Mouse (Mus musculus): ENCODE measurements around the gene St3gal3.

The St3gal3 gene

DNA sequence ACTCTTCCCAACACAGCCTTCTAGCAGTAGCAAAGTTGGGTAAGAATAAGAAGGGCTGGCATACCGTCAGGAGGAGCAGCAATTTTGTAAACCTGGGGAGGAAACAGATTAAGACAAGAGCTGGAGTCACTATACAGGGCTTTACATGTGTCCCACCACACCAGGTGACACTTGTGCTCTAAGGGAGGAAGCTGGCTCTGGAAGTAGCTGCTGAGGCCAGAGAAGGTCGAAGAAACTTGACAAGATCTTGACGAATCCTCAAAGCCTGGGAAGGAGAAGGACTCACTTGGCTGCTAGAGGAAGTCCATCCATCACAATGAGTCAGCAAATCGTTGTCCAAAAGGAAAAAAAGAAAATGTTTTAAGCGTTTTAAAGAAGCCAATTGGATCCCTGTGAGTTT lies 218.3 kb downstream of the St3gal3 start:
- TF ChIP-seq GATA4 (IDR thresholded peaks at IDR 0.05; ENCODE audit: insufficient replicate concordance, low read length) = no peak

DNA sequence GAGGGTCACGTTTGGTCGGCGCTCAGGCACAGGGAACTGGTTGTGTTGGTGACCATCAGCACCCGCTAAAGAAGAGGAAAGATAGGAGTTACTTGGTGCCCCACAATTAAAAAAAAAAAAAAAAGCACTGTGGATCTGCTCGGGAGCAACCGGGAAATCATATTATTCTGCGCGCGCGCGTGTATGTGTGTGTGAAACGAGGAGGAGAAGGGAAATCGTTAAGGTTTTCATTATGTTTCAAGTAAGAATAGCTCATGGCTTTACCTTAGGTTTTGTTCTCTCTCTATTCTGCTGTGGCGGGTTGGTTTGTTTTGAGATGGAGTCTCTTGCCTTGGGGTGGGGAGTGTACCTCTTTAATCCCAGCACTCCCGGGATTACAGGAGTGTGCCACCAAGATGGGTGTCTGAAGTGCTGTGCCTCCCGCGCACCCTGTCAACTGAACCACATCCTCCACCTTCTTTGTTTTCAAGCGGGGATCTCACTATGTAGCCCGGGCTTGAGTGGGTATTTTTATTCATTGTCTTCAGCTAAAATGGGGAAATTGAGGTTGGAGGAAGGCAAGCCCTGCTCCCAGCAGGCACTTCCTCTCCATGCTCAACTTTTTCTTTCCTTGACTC lies 219.1 kb downstream of the St3gal3 start:
- no peak for TF ChIP-seq GATA4 (IDR thresholded peaks at IDR 0.05; ENCODE audit: insufficient replicate concordance, low read length)

DNA sequence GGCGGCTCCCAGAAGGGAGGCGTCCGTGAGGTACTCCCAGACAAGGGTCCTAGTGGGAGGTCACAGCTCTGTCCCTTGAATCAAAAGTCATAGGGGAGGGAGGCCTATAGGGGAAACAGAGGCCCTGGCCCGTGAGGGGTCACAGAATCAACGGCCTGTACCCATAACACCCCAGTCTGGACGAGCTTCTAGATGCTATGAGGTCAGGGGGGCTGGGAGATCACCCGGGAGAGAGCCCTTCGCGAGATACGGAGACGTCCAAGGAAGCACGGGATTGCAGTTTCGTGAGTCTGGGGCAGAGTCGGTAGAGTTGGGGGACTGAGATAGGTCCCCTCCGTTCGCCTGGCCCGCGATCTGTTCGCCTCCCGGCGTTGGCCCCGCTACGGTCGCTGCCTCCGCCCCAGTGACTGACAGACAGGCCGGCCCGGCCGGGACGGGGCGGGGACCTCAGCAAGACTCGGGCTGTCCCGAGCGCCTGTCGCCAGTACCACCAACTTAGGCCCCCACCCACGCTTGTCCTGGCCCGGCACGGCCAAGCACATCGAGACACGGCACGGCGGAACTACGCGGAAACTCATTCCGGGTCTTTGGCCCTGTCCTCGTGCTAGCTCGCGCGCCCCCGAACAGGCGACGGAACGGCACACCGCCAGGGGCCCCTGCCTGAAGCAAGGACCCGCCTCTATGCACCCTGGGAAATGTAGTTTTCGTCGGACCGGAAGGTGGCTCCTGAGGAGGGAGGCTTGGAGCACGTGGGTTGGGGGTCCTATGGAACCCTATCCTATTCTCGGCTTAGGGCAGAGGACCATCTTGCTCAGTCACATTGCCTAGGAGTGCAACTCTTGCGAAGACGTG lies 219.9 kb downstream of the St3gal3 start, which contains the start of gene Ipo13:
Gene Ipo13, minus strand, starts transcription at position 409 of the 852 bp plus-strand sequence.
- no peak; the same call in 1 of the 2 replicates for TF ChIP-seq GATA4 (IDR thresholded peaks at IDR 0.05; ENCODE audit: insufficient replicate concordance, low read length)

DNA sequence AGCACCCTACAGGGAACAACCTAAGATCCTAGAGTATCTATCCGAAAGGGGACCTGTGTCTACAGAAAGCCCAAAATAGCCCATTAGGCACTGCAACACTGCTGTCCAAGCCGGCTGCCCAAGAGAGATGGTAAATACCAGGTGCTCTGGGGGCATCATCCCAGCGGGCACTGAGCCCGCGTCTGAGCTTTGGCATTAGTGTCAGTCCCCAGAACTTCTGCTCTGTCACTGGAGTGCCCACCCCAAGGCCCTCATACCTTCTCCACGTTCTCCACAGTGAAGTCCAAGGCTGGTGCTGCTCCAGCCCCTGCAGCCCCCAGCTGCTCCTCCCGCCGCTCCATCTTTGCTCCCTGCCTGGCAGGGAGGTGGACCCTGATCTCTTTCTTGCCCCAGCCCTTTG lies 220.7 kb downstream of the St3gal3 start:
- TF ChIP-seq GATA4 (IDR thresholded peaks at IDR 0.05; ENCODE audit: insufficient replicate concordance, low read length) = no peak

DNA sequence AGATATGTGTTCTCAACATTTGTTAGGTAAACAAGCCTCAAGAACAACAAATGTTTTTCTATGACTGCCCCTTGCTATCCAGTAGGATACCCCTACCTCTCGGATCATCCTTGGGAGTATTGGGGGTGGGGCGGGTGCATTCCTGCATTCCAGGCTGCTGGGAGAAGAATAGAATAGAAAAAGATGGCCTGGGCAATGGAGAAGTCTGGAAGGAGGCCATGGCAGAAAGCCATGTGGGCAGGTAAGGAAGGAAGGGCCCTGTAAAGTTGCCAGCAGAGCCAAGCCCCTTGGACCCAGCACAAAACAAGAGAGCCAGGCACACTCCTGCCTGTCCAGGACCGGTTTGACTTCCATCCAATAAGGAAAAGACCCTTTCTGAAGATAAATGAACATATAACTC lies 221.3 kb downstream of the St3gal3 start:
- no peak for TF ChIP-seq GATA4 (IDR thresholded peaks at IDR 0.05; ENCODE audit: insufficient replicate concordance, low read length)

DNA sequence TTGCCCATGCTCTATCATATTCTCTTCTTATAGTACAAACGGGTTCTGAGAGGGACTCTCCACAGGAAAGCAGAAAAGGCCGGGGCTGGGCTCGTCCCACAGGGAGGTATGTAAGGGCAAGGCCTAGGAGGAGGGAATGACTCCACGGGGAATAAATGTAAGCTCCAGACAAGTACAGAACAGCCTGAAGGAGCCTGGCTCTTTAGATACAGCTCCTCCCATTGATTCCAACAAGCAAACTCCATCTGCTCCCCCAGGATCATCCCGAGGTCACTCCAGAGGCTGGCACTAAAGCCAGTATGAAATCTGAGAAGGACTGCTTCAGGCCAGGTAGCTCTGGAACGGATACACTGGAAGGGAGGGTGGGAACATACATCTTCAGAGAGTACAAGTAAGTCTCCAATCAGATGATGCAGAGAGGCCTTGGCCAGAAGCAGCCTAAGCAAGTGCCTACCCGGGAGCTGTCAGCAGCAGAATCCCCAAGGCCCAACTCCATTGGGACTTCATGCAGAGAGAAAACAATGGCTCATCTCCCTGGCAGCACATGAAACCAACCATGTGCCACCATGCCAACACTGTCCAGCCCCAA lies 221.9 kb downstream of the St3gal3 start:
- no peak for TF ChIP-seq GATA4 (IDR thresholded peaks at IDR 0.05; ENCODE audit: insufficient replicate concordance, low read length)

DNA sequence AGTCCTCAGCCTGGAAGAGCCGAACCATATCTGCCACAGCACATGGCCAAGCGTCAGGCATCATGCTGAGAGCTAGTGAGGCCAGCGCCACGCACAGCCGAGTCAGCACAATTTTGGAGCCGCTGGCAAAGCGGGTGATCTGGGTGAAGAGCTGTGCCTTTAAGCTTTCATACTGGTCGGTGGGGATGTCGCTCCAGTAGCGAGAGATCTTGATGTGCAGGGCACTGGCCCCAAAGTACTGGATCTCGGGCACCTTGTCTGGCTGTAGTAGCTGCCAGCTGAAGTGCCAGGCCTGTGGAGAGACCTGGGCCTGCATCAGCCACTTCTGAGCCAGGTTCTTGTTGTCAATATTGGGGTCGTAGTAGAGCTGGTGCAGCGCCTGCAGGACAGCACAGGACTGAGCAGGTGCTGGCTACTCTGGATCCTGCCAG lies 222.6 kb downstream of the St3gal3 start:
- no peak for TF ChIP-seq GATA4 (IDR thresholded peaks at IDR 0.05; ENCODE audit: insufficient replicate concordance, low read length)

DNA sequence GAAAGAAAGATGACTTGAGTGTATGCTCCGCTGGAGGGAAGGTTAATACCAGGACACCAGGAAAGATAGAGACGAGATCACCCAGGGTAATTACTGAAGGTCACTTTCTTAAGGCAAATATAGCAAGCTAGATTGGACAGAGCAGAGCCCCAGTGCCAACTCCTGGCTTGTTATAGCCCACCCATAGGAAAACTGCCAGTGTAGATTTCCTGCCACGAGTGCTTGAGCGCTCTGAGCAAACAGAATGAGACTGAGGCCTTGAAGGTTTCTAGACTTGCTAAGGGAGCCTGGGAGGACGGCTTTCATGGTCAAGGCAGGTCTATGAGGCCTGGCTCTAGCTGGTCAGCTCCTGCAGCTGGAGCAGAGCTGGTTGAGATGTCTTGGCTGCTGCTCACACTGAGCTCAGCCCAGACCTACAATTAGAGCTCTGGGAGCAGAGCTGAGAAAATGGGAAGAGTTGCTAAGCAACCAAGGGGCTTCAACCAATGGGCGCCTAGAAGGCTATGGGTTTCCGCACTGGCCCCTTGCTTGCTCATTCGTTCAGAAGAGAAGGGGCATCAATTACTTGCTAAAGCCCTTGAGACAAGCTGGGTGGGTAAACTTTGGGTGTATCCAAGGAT lies 225.8 kb downstream of the St3gal3 start:
- no peak for TF ChIP-seq GATA4 (IDR thresholded peaks at IDR 0.05; ENCODE audit: insufficient replicate concordance, low read length)

DNA sequence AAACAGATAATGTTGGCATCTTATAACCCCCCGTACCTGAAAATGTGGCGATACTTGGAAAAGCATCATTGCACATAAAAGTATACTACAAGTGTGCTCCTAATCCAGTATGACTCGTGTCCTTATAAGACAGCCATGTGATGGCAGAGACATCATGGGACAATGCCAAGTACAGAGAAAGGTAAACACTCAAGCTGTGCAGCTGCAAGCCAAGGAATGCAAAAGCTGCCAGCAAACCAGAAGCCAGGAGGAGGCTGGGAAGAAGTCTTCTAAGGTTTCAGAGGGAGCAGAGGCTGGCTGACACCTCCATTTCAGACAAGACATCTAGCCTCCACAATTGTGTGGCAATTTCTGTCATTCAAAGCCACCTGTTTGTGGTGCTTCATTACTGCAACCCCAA lies 228.5 kb downstream of the St3gal3 start:
- no peak for TF ChIP-seq GATA4 (IDR thresholded peaks at IDR 0.05; ENCODE audit: insufficient replicate concordance, low read length)

DNA sequence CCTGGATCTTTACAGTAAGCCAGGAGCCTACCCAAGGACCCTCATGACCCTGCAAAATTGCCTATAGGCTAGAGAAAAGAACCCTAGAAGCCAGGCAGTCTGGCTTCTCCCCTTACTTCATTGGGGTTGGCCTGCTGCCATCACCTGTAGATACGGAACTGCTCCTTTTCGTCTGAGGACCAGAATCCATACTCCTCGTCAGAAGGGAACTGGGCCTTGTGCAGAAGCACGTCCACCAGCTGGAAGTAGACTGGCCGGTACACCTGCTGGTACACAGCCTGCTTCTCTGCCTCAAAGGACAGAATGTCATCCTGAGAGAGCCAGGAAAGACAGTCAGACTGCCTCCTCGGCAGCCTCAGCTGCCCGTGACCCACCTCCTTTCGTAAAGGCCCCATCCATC lies 230.0 kb downstream of the St3gal3 start:
- no peak for TF ChIP-seq GATA4 (IDR thresholded peaks at IDR 0.05; ENCODE audit: insufficient replicate concordance, low read length)

DNA sequence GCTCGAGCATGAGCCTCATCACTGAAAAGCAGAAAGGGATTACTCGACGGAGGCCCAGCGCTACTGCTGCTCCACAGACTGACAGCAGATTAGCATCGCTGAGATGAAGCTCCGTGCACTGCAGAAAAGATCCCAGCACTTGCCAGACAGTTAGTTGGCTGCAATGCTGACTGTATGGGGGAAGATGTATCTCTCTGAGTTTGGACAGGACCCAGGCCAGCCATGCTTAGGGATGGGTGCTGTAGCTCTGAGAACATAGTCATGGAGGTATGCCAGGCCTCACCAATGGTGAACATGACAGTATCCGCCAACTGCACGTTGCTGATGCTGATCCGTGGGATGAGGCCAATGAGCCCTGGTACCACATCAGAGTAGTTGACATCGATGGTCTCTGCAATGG lies 230.6 kb downstream of the St3gal3 start:
- TF ChIP-seq GATA4 (IDR thresholded peaks at IDR 0.05; ENCODE audit: insufficient replicate concordance, low read length) = no peak

DNA sequence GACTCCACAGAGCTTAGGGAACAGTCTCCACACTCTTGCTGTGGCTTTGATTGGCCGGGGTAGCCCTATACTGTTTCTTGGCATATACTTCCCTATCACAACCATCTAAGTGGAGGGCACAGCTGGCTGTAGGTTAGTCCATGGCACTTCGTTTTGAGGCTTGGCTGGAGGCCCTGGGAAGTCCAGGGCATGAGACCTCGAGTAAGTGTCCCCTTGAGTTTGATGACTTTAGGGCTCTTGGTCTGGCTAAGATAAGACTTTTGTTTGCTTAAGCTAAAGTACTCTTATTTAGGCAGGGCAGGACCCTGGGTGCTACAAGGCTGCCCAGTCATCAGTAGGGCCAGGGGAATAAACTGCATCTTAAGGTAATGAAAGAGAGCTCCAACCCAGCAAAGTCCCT lies 236.6 kb downstream of the St3gal3 start:
- no peak for TF ChIP-seq GATA4 (IDR thresholded peaks at IDR 0.05; ENCODE audit: insufficient replicate concordance, low read length)

DNA sequence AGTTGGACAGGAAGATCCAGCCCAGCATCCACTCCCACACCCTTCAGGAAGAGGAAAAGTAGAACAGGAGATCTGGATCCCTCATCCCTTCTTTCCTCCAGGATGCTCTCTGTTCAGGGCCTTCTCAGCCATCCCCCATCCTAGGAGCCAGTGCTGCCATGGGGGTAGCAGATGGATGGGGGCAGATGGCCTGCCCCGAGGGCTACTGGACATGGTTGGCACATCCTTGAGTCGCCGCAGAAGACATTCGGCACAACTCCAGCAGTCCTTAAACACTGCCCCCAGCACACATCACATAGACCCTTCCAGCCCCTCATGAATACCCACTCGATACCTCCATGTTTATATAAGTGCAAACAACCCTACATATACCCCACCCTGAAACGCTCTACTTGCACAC lies 238.7 kb downstream of the St3gal3 start:
- no peak for TF ChIP-seq GATA4 (IDR thresholded peaks at IDR 0.05; ENCODE audit: insufficient replicate concordance, low read length)

DNA sequence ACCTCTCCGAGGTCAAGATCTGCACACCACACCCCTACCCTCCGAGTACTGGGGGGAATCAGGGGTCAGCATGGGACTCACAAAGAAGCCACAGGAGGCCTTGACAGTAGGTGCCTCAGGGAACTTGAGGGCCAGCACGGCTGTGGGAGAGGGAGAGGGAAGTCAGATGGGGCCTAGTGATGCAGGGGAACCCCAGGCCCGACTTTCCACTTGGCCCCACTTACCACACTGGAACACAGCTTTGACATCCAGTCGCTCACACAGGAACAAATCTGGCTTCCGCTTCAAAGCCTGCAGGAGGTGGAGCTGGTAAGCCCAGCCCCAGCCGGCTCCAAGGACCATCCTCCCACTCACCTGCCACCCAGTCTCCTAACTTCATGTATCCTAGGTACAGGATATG lies 239.4 kb downstream of the St3gal3 start:
- TF ChIP-seq GATA4 (IDR thresholded peaks at IDR 0.05; ENCODE audit: insufficient replicate concordance, low read length) = no peak

DNA sequence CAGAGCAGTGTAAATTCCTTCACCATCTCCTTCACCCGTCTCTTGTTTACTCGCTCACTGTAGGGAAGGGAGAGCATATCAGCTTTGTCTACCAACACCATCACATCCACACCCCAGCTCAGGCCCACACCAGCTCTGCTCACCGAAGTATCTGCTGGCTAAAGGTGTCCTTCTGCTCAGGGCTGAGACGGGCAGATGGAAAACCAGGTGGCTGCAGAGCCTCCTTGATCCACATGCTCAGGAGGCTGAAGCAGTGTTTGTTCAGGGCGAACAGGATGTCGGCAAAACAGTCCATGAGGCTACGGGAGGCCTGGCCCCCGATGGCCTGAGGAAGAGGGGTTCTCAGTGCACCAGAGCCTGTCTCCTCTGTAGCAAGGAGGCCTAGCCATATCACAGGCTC lies 240.1 kb downstream of the St3gal3 start:
- no peak for TF ChIP-seq GATA4 (IDR thresholded peaks at IDR 0.05; ENCODE audit: insufficient replicate concordance, low read length)

DNA sequence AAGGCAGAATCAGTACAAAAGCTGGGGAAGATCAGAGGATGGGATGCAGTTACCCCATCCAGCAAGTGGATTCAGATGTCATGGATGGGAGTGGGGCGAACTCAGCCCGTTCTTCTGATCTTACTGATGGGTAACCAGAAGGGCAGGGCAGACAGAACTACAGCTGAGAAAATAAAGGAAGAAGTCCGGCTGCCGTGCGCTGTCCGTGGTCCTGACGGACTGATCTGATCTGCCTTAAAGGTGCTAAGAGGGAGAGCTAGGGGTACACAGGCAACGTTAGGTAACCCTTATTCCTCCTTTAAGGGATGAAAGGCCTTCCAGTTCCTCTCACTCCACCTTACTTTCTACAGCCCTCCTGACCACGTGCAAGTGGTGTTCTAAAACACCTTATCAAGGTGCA lies 241.3 kb downstream of the St3gal3 start:
- TF ChIP-seq GATA4 (IDR thresholded peaks at IDR 0.05; ENCODE audit: insufficient replicate concordance, low read length) = no peak
